Mouse (Mus musculus) thymus, postnatal 14 days (tissue): ENCODE results near the gene Kctd19.

Experiments
- DNase-seq: peaks from one replicate; pipeline ENCODE4 v3.0.0; 2021

The Kctd19 gene

DNA sequence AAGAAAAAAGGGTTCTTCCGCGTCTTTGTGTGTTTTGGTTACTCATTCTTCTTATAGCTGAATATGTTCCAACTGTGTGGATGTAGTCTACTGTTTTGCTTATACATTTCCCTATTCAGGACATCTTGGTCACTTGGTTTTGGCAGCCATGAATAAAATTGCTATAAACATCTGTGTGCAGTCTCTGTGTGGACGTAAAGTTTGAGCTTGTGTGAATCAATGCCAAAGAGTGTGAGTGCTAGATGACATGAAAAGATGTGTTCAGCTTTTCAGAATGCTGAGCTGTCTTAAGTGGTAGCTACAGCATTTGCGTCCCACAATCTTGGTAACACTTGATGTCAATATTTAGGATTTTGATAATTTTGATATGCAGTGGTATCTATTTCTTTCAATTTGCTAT, 6.5 kb upstream of the Kctd19 start:
- DNase-seq, result no peak

- DNase-seq, result peak; percentile 19
Measured at GRCm38 (mm10) chr8:105418992-105419391, 5.7 kb upstream of the Kctd19 start.

- DNase-seq, result no peak
Measured at GRCm38 (mm10) chr8:105409947-105410346, 3.4 kb downstream of the Kctd19 start.

GRCm38 (mm10) chr8:105408331-105408730, 5.0 kb downstream of the Kctd19 start:
- DNase-seq, result no peak

DNA sequence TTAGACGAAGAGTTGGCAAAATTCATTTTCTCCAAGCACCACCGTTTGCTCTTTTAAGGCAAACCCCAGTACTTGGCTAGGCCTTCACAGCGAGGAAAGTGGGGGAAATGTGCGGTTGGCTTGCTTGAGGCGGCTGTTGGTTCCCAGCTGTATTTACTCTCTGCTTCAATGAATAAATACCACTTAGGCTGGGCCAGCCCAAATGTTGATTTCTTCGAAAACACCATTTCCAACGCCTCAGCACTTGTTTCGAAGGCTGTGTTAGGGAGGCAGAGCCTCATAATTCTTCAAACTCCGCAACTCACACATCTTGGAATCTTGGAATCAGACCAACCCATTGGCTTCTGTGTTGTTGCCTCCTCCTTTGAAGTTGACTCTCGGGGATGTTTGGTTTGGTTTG, 6.9 kb downstream of the Kctd19 start:
- DNase-seq, result no peak

DNA sequence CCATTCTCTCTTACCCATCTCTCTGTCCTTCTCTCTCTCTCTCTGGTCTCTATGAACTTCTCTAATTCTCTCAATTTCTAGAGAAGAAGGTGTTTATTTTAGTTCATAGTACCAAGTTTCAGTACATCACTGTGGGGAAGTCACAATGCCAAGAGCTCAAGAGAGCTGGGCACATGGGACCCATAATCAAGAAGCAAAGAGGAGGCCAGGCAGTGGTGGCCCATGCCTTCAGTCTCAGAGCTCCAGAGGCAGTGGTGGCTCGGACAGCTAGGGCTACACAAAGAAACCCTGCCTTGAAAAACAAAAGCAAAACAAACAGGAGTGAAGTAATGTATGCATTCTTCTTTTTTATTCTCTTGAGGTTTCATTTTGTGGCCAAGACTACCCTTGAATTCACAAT, 8.8 kb downstream of the Kctd19 start:
- no peak for DNase-seq

GRCm38 (mm10) chr8:105403467-105403866, 9.8 kb downstream of the Kctd19 start:
- DNase-seq, result no peak

DNA sequence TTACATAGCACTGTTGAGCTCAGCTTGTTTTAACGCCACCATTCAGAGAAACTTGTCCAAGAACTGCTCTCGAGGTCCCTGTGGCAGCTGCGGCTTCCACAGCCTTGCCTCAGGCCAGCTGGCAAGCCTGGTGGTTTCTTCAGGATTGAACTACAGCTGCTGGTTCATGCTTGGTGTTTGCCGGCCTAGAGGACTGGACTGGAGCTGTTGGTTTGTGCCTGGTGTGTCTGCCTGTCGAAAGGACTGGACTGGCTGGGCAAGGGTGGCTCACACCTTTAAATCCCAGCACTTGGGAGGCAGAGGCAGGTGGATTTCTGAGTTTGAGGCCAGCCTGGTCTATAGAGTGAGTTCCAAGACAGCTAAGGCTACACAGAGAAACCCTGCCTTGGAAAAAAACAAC, 13.3 kb downstream of the Kctd19 start:
- DNase-seq, result no peak

DNA sequence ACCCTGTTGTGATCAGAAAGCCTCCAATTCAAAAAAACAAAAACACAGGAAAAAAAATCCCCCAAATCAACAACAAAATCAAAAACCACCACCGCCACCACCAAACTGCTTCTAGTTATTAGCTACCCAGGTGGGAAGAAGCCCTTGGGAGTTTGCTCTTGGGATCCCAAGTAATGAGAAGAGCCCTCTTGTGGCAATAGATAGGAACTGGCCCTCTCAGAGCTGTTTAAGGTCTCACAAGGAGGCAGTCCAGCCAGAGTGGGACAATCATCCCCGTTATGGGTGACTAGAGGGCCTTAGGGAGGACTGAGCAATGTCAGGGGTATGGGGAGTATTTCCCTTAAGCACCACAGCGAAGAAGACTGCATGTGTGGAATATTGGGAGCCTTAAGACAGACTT, 15.6 kb downstream of the Kctd19 start:
- peak; percentile 55 for DNase-seq

GRCm38 (mm10) chr8:105393915-105394314, 19.4 kb downstream of the Kctd19 start:
- DNase-seq, result no peak

- DNase-seq, result no peak
Measured at GRCm38 (mm10) chr8:105393089-105393787, 20.1 kb downstream of the Kctd19 start.

GRCm38 (mm10) chr8:105389096-105389495, 24.2 kb downstream of the Kctd19 start:
- no peak for DNase-seq

DNA sequence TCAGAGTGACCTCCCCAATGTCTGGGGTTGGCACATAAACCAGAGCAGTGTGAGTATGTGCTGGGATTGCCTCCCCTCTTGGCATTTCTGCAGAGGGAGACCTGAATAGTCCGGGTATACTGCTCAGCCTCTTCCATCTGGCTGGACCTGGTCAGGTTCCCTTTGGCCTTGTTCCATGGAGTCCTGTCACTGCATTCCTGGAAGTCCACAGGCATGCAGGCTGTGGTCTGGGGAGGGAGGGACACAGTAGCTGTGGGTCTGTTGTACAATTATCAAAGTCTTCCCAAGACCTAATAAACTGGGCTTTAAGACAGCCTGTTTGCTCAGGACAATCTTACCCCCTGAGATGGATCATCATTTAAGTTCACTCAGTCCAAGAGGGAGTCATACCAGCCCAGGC, 26.2 kb downstream of the Kctd19 start:
- DNase-seq, result no peak

DNA sequence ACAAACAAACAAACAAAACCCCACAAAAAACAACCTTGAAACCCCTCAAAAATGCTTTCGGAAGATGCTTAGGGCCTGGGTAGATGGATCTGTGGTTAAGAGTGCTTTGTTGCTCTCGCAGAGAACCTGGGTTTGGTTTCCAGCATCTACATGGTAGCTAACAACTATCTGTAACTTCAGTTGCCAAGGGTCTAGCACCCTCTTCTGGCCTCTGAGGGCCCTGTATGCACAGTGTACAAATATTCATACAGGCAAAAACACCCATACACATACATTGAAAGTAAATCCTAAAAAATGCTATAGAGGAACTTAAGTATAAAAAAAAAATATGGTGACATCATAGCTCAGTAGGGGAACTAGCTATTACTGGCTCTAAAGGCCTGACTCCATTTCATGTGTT, 29.2 kb downstream of the Kctd19 start:
- DNase-seq, result no peak

- no peak for DNase-seq
Measured at GRCm38 (mm10) chr8:105380308-105380707, 33.0 kb downstream of the Kctd19 start.

DNA sequence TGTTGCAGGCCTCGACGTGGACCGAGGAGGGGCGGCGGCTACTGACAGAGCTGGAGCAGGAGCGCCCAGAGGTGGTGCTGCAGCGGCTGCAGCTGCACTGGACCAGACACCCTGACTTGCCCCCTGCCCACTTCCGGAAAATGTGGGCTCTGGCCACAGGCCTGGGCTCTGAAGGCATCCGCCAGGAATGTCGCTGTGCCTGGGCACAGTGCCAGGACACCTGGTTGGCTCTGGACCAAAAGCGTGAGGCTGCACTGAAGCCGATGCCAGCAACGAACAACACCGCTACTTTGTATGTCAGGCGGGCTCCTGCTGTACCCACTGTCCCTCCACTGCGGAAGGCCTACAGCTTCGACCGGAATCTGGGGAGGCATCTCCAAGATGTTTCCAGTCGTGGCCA, 34.6 kb downstream of the Kctd19 start:
- no peak for DNase-seq

- DNase-seq, result peak; percentile 22
Measured at GRCm38 (mm10) chr8:105374513-105374966, 38.8 kb downstream of the Kctd19 start.

DNA sequence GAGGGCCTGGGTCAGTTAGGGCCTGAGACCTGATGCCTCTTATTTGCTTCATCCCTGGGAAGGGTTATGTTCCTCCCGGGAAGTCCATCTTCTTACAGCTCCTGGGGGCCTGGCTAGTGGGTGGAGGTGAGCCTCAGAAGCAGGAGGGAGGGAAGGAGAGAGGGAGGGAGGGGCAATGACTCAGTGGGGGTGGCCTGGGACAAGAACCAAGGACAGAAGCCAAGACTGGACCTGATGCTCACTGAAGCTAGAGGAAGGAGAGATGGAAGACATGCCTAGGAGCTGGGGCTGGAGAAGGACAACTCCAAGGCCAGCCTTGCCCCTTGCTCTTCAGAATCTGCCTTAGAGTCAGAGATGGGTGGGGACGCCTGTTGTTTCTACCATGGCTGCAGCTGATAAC, 40.3 kb downstream of the Kctd19 start, which contains the start of gene Plekhg4:
Gene Plekhg4 (plus strand): TSS at position 243 of the 400 bp plus-strand sequence.
- DNase-seq, result no peak

DNA sequence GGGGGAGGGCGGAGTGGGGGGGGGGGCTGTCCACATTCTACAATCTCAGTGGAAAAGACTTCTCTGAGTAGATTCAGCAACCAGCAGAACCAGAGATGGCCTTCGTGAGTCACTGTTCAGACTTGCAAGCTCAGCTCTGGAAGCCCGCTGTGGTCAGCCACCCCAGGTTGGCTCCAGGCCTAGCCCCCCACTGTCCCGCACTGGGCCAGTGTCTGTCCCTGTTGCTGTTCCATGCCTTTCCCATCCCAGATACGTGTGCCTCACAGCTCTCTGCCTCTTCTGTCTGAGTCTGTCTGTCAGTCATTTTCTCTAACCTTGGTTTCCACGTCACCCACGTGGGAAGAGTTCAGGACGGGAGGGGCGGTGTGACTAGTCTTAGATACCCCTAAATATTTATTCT, 40.8 kb downstream of the Kctd19 start:
- no peak for DNase-seq

- DNase-seq, result peak; percentile 36
Measured at GRCm38 (mm10) chr8:105367107-105367506, 46.2 kb downstream of the Kctd19 start.

DNA sequence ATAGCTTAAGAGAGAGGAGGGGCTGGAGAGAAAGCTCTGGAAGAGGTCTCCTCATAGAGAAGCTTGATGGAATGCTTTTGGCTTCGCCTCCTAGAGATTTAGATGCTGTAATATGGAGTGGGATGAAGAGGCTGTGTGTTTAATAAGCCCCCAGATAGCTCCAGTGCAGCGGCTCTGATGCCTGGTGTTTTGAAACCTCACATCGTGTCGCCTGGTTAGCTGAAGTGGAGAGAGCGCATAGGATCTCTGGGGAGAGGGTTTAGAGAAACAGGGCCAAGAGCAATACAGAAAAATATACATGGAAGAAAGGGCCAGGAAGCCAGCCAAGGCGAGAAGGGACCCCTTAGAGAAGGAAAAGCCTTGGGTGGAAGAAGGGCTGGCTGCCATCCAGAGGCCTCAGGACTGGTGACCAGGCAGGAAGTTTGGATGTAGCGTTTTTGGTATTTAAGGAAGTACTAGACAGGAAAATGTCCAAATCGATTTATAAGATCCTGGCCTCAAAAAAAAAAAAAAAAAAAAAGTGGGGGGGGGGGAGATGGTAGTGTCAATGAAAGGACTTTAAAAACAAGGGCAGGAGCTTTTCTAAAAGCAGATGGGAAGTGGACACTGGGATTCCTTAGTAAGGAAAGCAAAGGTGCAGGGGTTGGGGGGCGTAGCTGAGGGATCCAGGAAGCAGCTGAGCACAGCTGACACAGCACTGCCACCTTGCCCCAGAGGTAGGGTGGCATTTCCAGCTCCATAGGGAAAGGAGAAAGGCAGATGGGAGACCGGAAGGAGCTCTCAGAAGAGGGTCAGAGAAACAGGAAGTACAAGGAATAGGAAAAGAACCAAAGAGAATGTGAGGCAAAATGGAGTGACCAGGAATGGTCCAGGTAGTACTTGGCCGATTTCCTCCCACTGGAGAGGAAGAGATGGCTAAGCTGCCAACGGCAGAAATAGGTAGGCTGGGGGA, 51.3 kb downstream of the Kctd19 start:
- no peak for DNase-seq

- no peak for DNase-seq
Measured at GRCm38 (mm10) chr8:105359646-105360045, 53.7 kb downstream of the Kctd19 start.

GRCm38 (mm10) chr8:105359208-105359607, 54.1 kb downstream of the Kctd19 start:
- DNase-seq, result no peak

DNA sequence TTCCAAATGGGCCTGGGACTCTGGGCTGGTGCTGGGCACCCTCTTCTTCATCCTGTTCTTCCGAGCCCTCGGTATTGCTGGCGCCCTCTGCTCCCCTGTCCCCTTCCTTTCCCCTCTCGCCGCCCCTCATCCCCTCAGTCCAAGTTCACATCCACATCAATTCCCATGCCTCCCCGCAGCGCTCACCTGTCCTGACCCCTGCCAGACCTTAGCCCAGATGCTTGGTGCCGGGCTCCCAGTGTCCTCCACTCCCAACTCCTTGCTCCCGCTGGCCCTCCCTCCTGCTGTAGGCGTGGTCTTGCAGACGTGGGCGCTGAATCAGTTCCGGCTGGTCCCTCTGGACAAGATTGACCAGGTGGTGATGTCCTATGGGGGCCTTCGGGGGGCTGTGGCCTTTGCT, 56.6 kb downstream of the Kctd19 start:
- no peak for DNase-seq
